Mouse (Mus musculus) spleen, postnatal 4 days (tissue): ENCODE data around the gene Lpgat1.
A peak's percentile ranks its signal among the peaks of the same experiment; 100 is the strongest.

ENCODE experiments used
- DNase-seq, 2 experiments: peaks; one replicate each; pipeline ENCODE4 v3.0.0; 2022; ENCODE audit warnings: low spot score in 2 of 2

Gene Lpgat1

DNA sequence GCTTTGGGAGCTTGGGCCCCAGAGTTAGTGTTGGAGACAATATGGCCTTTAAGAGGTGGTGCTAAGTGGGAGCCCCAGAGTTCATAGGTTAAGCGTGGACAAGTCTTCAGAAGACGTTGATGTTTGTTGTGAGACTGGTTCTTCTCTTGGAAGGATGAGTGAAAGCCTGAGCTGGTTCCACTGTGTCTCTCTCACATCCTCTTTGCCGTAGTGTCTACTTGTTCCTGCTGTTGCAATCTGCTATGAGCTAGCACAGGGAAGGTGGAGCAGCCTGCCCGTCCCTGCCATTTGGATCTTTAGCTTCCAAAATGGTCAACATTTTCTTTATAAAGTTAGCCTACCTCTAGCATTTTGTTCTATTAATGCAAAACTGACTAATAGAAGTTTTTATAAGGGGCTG is 16.2 kb downstream of the Lpgat1 start:
- no peak for DNase-seq

DNA sequence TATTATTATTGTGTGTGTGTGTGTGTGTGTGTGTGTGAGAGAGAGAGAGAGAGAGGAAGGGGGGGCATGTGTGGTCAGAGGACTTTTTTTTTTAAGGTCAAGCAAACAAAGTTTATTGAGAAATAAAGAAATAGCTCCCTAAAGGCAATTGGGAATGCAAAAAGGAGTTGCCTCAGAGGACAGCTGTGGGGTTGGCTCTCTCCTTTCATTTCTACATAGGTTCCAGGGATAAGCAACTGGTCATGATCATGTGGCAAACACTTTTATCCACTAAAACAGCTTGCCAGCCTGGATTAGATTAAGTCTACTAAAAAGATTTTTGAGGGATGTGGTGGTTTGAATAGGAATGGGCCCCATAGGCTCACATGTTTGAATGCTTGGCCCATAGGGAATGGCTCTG is 18.8 kb downstream of the Lpgat1 start:
- DNase-seq, result no peak

DNA sequence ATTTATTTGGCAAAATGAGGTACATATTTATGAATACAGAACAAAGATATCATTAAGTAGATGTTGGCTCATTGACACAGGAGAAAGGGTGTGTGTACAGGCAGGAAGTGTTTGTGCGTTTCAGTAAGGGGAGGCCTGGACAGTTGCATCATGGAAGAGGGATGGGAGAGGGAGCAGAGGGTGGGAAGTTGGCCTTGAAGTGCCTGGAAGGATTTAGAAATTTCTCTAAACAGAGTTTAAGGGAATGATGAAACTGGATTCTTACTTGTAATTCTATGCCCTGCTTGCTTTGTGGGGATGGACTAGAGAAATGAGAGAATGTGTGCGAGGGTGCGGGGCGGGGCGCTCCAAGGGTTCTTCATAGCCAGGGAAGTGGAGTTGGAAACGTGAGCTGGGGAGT is 20.2 kb downstream of the Lpgat1 start:
- no peak for DNase-seq

DNA sequence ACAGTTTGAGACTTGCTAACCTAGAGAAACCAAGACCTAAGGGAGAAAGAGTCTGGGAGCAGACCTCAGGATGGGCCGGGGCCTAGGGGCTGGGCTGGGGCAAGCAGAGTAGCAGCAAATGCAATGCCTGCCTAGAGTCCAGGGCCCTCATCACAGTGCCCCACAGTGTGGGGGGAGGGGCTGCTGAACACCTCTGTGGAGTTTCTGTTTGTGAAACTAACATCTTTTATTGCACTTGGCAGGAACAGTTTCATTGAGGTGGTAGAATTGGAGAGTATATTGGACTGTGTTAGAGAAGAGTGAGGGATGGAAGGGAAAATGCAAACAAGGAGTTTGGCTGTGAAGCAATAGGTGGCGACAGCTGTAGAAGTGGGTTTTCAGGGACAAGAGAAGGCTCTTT is 21.1 kb downstream of the Lpgat1 start:
- no peak for DNase-seq

DNA sequence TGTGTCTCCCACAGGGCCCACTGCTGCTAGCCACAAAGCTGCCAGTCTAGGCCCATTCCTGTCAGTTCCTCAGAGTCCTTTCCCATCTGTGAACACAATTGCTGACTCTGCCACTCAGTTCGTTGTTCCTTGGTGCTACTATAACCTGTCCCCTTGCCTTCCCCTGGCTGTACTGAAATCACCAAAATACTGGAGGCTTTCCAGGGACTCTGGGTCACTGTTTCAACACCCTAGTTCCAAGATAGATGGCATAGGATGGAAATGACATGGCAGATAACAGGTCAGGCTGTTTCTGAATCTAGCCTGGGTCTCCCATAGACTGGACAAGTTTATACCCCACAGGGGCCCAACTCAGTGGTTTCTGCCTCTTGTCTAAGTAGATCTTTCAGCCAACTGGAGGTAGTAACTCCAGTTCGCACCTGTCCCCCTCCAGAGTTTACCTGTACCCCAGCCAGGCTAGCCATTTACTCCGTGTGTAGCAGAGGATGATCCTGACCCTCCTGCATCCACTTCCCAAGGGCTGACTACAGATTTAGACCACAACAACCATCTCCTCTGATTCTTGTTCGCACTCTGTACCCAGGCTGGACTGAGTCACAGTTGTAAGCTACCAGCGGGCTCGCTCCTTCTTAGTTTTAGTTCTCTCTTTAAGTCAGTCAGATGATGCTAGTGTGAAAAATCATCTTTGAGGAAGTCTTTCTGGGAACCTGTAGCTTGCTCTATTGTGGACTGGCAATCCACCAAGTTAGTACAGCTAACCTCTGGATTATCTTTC is 23.1 kb downstream of the Lpgat1 start:
- no peak for DNase-seq

DNA sequence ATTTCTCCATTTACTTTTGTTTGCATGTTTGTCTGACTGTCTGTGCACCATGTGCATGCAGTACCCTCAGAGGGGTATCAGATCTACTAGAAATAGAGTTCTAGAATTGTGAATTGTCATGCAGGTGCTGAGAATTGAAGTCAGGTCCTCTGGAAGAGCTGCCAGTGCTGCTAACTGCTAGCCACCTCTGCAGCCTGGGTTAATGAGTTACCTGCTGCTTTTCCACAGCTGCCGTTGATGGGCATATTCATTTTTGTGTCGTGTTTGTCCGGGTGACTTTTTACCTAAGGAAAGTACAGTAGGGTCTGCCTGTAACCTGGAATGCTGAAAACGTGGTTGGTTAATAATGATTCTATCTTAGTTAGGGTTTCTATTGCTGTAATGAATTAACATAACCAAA is 24.0 kb downstream of the Lpgat1 start:
- DNase-seq, result no peak

GRCm38 (mm10) chr1:191748431-191748830 is 30.8 kb downstream of the Lpgat1 start:
- no peak for DNase-seq

GRCm38 (mm10) chr1:191756520-191757199 is 39.0 kb downstream of the Lpgat1 start:
- DNase-seq, result peak in 1 of 2 experiments; percentile 37

- no peak for DNase-seq
These were observed 56.5 kb downstream of the Lpgat1 start for GRCm38 (mm10) chr1:191774106-191774505.

DNA sequence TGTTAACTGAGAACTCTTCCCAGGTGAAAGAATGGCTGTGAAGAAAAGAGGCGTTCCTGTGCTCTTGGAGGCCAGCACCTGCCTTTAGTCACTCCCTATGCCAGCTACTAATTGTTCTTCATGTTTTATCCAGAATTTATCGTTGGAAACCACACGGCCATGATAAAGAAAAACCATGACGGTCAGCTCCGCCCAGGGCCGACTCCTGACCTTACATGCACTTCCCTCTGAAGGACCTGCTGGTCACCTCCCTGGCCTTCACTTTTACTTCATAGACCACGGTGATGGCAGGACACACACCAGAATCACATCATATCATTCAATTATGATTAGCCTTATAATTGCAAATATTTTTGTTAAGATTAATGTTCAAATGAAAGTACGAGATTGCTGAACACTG is 57.5 kb downstream of the Lpgat1 start:
- no peak for DNase-seq

GRCm38 (mm10) chr1:191777521-191777920 is 59.9 kb downstream of the Lpgat1 start:
- DNase-seq, result no peak

- DNase-seq, result no peak
These were observed 62.8 kb downstream of the Lpgat1 start for GRCm38 (mm10) chr1:191780470-191780869.

- DNase-seq, result no peak
These were observed 67.5 kb downstream of the Lpgat1 start for GRCm38 (mm10) chr1:191785108-191785507.

DNA sequence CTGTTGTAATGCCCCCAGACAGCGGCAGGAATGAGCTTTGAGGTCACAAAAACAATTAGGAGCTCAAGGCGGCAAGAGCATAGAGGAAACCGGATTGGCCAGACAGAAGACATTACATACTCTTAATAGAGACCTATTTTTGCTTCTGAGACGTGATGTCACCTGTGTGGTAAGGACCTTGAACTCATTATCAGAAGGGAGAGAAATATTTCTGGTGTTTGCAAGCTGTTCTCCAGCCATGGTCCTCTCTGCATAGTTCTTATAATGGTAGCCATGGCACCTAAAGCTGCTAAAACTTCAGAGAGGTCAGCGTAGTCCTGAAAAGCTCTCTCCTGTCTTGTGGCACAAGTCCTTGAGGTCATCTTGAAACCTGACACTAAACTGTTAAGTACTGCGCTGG is 68.6 kb downstream of the Lpgat1 start:
- no peak for DNase-seq

DNA sequence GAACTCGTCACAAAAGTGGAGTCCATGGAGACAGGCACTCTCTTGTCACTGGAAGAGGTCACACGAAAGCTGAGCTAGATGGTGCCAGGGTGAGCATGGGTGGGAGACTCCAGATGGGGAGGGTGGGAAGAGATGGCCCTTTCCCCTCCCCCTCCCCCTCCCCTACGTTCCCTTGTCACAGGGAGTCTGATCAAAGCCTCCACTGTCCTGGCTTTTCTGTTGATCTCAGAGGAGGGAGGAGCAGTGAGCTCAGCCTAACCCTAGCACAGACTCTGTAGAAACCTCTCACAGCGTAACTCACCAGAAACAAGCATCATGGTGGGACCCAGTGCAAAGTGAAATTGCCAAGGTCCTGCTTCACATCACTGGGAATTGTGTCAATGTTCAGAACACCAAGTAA is 69.7 kb downstream of the Lpgat1 start:
- no peak for DNase-seq

DNA sequence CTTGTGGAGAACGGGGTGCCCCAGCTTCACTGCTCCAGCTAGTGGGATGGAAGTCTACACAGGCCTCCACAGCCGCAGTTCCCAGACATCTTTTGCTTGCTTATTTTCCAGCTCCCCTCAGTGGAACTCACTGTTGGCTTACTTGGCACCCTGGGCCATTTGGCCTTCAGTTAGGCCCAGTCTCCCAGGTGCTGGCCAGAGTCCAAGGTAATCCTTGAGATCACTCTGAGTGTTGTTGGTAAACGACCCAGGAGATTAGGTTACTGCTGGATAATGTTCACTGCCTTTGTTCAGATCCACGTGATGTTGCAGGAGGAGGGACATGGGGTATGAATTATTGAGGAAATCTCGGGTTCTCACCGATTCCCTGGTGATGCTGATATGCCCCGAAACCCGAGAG is 75.4 kb downstream of the Lpgat1 start:
- DNase-seq, result no peak

DNA sequence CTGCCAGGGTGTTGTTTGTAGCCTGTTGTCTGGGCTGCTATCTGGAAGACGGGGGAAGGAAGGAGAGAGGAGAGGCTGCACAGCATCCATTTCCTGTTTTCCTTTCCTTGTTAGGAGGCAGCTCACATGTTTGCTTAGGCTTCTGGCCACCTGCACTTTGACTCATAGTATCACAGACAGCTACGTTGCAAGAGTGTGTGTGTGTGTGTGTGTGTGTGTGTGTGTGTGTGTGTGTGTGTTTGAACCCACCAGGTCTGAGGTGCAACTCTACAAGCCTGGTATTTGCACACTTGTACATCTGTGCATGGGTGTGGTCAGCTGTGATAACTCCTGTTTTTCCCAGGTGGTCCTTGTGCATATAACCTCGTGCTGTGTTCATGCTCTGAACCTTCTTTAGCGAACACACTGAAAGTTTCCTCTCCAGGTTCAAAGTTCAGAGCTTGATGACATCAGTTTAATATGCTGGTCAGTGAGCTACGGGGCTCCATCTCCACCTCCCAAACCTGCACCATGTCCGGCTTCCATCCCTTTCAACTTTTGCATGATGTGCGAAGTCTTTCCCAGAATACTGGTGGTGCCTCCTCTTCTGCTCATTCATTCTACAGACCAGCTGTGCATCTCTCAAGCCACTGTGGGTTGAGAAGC is 76.4 kb downstream of the Lpgat1 start:
- no peak for DNase-seq

- DNase-seq, result no peak
These were observed 78.7 kb downstream of the Lpgat1 start for GRCm38 (mm10) chr1:191796238-191796896.

- no peak for DNase-seq
These were observed 84.6 kb downstream of the Lpgat1 start for GRCm38 (mm10) chr1:191802093-191802819.

GRCm38 (mm10) chr1:191802820-191803655 is 85.4 kb downstream of the Lpgat1 start:
- no peak for DNase-seq

DNA sequence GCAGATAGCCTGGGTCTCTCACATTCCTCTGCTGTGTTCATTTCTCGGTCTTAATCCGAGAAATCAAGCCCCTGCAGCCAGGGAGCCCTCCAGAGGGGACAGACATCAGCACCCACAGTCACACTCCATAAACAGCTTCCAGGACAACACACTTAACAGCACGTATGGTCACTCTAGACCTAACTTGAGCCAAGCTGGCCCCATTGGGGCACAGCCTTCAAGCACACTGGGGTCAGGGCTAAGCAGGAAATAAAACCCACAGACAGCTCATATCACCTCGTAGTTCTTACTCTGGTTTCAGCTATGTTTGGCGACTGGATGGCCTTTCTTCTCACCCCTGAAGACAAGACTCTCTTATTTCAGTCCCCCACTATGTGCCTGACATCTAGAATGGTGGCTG is 87.1 kb downstream of the Lpgat1 start:
- no peak for DNase-seq
